Mouse (Mus musculus) adrenal gland, postnatal 14 days (tissue): ENCODE data around the gene Cdipt. TPM values are rescaled to one million over a fixed set of nuclear protein-coding genes. Genes with fewer than 3 reads are reported as not detected.

ENCODE experiments used
- DNase-seq: peaks from one replicate; pipeline ENCODE4 v3.0.0; 2021; ENCODE audit warnings: mixed read lengths
- long read RNA-seq, 2 experiments: library from polyadenylated mRNA; stranded (forward); transcript quantifications; one replicate each; pipeline ENCODE4 v2.0.0; 2021
- total RNA-seq: library from RNA; stranded (reverse); gene quantifications from 2 replicates; pipeline ENCODE4 v1.2.3, GENCODE M21; 2021

The Cdipt gene
- 78.2 and 83.0 TPM in 2 replicates for total RNA-seq
- long read RNA-seq, experiment 1, transcript Cdipt-201 (6 exons, 1,974 nt) = major isoform, 107 of 140 reads
- long read RNA-seq, experiment 1, partial matches to known transcripts = 4 of 140 reads
- long read RNA-seq, experiment 1, other reads (novel, unspliced or antisense) = 27 of 140 reads
- long read RNA-seq, experiment 2, transcript Cdipt-201 (6 exons, 1,974 nt) = major isoform, 90 of 125 reads
- long read RNA-seq, experiment 2, partial matches to known transcripts = 4 of 125 reads
- long read RNA-seq, experiment 2, other reads (novel, unspliced or antisense) = 28 of 125 reads

DNA sequence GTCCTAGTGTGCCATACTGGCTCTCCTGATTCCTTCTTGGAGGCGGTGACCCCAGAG lies at the start of gene Cdipt:
Gene Cdipt, plus strand, starts transcription at position 22 of the 57 bp plus-strand sequence.
- DNase-seq = no peak

DNA sequence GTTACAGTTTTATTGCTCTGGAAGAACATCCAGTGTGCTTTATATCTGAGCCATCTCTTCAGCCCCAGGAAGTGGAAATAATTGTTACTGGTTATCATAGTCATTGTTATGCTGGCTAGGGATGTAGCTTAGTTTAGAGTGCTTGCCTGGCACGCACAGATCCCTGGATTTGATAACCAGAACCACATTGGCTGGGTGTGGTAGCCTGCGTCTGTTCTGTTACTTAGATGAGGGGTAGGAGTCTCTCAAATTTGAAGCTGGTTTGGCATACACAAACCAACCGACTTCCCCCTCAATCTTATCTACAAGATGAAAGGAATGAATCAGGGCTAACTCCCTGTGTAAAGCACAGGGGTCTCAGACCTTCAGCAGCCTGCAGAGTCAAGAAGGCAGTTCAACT lies 49.4 kb upstream of the Cdipt start:
- DNase-seq = no peak

DNA sequence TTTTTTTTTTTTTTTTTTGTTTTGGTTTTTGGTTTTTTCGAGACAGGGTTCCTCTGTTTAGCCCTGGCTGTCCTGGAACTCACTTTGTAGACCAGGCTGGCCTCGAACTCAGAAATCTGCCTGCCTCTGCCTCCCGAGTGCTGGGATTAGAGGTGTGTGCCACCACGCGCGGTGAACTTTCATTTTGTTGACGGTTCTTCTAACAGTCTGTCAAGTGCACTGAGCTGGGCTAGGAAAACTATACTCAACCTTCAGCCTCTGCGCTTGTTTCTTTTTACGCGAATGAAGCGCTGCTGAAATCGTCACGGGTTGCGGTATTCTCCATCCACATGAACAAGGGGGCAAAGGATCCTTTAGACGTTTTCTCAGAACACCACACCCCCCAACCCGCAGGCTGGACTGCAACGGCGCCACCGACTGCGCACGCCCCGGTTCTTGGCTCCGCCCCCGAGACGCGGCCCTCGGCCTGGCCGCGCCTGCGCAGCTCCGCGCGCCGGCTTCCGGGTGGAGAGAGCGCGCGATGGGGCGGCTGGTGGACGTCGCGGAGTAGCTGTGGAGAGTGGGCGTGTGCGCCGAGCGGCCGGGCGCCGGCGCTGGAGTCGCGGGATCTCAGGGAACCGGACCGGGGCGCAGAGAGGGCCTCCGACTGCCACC lies 47.2 kb upstream of the Cdipt start, which contains the start of gene Kctd13:
Gene Kctd13, plus strand, starts transcription at position 496 of the 654 bp plus-strand sequence.
- DNase-seq = peak; percentile 97

DNA sequence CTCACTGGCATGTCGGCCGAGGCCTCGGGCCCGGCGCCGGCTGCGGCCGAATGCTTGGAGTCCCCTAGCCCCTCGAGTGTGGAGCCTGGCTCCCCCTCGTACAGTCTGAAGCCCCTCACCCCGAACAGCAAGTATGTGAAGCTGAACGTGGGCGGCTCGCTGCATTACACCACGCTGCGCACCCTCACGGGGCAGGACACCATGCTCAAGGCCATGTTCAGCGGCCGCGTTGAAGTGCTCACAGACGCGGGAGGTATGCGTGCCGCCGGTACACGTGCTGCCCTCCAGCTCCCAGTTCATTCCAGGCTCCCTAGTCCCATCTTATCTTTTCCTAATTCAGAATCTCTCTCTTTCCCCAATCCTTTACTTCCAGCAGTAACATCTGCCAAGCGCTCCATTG lies 46.7 kb upstream of the Cdipt start:
- peak; percentile 59 for DNase-seq

DNA sequence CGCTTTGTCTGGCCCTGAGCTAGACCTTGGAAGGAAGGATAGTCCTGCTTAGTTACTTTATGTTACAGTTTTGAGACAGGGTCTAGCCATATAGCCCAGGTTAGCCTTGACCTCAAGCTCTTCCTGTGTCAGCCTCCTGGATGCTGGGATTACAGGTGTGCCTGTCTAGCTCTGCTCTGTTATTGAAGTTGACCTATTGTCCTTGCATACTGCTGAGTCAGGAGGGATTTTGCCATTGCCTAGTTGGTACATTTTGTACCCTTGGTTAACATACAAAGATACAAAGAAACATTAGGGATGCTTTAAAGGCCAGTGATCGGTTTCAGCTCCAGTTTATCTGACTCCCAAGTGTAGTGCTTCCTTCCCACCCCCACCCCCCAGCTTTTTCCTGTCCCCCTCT lies 43.1 kb upstream of the Cdipt start:
- DNase-seq = no peak

DNA sequence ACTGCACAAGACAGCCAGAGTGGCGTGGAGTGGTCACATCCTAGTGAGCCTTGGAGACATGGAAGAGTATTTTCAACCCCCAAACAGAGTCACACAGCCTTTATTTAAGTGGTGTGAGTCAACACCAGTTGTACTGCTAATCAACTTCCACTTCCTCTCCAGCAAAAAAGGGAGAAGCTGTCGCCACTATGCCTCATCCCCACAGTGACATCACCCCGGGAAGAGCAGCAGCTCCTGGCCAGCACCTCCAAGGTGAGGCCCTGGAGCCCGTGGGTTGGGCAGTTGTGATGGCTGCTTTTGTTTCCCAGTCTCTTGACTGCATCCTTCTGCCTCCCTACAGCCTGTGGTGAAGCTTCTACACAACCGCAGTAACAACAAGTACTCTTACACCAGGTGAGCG lies 34.5 kb upstream of the Cdipt start:
- no peak for DNase-seq

DNA sequence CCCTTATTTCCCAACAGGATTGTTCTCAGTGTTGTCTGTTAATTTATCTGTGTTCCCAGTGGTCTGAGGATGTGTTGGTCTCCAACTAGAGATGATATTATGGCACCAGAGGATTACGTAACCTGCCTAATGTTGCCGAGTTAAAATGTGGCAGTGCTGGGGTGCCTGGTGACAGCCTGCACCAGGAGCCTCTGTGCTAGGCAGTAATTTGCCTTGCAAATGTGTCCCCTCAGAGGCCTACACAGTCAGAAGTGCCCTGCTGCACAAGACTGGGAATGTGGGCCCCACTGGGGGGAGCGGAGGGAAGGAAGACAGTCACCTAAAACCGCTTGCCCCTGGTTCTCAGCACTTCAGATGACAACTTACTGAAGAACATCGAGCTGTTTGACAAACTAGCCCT lies 33.9 kb upstream of the Cdipt start:
- no peak for DNase-seq

DNA sequence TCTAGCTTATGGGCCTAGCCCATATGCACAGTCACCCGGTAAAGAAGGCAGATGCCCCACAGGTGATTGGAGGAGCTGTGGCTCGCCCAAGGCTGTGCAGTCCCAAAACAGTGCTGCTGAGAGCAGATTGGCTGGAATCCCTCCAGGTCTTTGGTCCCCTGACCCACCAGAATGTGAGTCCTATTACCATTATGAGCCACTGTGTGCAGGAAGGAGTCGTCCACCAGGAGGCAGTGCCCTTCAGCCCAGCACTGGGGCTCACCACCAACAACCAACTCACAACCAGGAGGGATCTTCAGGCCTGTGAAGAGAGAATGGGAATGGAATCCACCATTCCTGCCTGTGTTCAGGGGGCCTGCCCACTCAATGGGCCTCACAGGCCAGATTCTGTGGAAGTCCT lies 29.2 kb upstream of the Cdipt start:
- DNase-seq = peak; percentile 67

DNA sequence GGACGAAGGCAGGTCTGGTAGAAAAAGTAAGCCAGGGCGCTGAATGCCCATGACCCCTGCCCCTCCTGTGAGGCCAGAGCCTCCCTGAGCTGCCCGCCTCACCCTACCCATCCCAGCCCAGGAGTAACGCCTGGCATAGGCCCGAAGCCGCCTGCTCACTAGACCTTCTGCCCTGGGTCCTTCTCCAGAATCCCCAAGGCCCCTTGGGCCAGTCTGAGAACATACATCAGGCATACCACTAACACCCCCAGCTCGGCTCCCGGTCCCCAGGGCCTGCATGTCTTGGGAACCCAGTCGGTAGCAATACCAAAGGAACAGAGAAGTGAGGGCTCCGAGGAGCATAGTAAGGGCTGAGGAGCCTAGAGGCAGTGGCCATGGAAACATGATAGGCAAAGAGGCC lies 27.1 kb upstream of the Cdipt start:
- no peak for DNase-seq

DNA sequence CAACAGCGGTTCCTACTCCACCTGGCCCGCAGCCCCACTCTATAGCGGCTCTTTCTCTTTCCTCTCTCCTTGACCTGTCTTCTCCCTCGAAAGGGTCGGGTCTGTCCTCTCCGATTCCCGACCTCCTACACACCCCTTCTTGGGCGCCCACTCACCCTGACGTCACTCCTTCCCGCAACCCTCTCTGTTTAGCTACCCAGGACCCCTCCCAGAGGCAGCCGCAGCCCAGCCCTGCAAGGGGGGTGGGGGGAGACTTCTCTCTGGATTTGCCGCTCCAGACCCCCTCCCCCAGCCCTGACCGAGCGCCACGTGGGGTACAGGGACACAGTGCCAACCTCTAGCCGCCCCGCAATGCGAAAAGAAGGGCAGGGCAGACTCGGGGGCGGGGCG lies 26.3 kb upstream of the Cdipt start, which contains the start of gene Asphd1:
Gene Asphd1, minus strand, starts transcription at position 180 of the 390 bp plus-strand sequence.
- no peak for DNase-seq

DNA sequence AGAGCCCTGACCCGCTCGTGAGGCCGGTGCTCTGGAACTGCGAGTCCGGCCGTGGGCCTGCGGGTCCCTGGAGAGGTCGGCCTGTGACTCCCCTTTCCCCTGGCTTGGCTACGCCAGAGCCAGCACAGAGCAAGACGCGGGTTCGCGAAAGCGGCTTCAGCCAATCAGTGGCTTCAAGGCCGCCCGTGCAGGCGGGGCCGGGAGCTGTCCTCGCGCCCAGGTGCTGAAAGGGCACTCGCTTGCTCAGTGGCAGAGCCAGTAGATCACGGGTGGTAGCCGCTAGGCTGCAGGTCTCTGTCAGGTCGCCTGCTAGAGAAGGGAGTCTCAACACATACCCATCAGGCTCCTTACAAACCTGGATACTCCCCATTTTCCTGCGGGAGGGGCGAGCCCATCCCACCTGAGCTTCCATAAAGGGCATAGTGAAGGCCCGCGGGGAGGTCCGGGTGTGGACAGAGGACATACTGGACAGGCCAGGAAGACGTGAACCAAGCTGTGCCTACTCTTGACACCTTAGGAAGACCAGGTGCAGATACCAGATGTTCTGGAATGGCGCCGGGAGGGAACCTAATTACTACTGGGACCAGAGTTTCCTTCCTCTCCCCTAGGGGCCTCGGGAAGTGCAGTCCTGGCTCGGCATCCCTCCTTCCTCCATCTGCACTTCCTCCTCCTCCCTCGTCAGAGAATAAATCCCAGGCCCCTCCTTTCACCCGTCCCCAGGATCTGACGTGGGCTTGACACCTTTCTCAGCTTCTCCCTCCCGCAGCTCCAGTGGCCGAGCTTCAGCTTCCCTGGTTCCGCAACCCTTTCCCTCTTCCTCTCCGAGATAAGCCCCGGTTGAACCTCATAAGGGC lies 25.7 kb upstream of the Cdipt start, which contains the start of gene Sez6l2:
Gene Sez6l2, plus strand, starts transcription at position 771 of the 854 bp plus-strand sequence.
- peak; percentile 96 for DNase-seq

DNA sequence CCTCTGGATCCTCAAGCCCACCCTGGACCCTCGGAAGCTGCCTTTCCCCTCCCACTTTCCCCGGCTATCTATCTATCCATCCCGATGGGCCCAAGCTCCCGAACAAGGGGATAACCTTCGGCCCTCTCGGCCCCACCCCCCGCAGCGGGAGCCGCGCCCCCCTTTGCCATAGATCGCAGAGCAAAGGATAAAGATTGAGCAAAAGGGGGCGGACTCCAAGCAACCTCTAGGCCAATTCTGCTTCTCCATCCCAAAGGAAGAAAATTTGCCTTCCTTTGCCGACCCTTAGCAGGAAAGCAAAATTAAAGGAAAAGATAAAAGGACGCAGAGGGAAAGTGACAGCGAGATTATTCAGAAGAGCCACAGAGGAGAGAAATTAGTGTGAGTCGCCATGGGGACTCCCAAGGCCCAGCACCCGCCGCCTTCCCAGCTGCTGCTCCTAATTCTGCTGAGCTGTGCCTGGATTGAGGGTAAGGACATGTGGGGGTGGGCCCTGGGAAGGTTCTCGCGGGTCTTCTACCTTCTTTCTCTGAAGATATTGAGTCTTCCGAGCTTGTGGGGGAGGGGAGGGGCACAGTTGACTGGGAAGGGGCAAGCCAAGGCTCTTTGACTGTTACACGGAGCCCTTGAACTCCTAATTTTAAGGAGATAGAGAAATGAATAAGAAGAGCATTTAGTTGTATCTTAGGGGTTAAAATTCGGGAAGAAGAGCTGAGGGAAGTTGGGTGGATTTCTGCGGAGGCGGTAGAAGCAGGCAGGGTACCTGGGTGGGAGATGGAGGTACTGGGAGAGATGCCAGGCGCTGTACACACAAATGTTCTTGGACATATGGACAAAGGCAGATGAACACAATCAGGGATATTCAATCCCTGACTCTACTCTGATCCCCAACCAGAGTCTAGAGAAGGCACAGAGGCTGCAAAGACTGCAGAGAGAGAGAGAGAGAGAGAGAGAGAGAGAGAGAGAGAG lies 24.8 kb upstream of the Cdipt start:
- no peak for DNase-seq

DNA sequence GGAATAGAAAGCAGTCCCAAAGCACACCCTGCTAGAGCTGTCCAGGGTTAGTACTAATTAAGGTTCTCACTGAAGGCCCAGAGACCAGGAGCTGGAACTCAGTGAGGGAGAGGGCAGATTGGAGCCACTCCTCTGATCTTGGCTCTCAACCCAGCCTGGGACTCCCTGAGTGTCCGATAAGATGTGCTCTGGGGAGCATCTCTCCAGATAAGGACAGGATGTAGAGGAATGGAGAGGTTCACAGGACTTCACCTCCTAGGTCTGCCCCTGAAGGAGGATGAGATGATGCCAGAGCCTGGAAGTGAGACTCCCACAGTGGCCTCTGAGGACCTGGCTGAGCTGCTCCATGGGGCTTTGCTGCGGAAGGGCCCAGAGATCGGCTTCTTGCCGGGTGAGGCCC lies 24.0 kb upstream of the Cdipt start:
- no peak for DNase-seq

DNA sequence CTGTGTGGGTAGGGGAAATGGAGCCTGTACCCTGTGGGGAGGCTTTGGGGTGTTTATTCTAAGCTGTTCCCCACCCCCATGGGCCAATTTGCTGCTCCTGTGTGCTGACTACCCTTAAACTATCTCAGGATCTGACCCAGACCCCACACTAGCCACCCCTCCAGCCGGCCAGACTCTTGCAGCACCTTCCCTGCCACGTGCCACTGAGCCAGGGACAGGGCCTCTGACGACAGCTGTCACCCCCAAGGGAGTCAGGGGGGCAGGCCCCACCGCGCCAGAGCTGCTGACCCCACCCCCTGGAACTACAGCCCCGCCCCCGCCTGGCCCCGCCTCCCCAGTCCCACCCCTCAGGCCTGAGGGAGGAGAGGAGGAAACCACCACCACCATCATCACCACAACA lies 23.1 kb upstream of the Cdipt start:
- no peak for DNase-seq

DNA sequence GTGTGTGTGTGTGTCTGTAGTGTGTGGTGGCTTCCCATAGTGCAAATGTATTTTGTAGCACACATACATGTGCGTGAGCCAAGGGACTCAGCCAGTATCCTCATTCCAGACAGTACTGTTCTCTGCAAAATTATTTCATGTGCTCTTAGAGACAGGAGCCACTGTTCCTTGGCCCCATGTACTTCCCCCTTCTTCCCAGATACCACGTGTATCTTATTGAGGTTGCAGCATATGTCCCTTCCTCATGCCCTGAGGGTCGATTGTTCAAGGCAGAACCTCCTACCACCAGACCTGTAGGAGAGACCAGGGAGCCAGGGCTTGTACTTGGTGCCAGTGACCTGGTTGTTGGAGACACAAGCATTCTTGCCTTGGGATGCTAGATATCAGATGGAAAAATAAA lies 20.6 kb upstream of the Cdipt start:
- no peak for DNase-seq

DNA sequence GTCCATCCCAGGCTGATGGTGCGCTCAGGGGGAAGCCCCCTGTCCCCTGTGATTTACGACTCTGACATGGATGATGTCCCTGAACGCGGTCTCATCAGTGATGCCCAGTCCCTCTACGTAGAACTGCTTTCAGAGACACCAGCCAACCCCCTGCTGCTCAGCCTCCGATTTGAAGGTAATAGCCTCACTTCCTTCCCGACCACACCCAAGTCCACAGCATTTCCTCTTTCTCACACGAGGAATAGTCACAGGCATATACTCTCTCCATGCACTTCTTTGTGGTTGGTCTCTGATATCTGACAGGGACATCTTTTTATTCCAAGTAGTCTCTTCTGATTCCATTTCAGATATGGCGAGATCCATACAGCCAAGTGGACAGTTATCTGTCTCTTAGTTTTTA lies 15.9 kb upstream of the Cdipt start:
- DNase-seq = no peak

DNA sequence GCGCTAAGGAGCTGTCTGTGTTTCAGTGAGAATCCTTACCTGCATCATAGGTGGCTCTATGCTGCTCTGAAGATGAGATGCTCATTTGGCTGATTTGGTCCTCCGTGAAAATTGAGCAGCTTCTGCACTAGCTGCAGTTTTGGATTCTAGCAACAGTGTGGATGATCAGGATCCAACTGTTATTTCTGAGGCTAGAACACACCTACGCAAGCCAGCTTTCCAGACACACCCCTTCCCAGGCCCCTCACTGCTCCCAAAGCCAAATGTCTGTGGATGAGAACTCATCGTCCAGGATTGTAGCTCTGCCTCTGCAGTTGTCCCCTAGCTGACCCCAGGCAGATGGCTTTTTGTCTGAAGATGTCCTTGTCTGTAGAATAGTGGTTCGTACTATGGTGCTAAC lies 14.6 kb upstream of the Cdipt start:
- DNase-seq = no peak

DNA sequence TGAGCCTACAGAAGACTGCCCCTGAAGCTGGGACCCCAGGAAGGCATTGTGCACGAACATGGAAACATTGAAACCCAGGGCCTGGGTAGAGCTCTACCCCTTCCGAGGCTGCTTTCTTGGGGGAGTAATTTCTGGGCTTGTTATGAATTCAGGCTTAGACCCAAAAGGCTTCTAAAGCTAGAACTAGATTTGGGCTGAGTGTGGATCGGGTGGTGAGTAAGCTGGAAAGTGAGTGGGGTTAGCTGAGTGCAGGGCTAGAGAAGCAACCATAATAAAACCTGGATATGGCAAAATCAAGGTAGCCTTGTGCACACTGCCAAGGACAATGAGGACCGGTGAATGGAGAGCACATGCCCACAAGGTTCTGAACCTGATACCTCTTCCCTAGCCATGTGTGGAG lies 13.7 kb upstream of the Cdipt start:
- DNase-seq = no peak

DNA sequence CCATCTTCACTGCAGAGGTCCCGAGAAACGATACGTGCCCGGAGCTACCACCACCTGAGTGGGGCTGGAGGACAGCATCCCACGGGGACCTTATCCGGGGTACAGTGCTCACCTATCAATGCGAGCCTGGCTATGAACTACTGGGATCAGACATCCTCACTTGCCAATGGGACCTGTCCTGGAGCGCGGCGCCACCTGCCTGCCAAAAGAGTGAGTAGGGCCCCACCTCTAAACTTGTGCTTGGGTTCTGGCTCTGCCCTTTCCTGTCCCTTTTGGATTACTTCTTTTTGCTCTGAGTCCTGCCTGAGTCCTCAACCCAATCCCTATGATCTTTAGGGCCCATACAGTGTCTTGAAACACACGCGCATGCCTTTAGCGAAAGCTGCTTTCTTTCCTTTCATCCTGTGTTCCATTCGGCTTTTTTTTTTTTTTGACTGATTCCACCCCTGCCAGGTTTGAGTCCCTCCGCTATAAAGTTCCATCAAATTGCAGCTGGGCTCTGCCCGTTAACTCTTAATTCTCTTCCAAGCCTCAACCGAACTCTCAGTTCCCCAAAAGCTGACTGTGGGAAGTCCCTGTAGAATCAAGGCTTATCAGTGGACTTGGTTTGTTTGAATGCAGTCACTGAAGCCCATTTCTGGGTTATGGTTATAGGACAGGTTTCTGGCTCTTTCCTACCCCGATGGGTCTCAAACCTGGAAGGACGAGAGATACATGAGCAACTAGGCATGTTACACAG lies 12.0 kb upstream of the Cdipt start:
- DNase-seq = peak; percentile 63

DNA sequence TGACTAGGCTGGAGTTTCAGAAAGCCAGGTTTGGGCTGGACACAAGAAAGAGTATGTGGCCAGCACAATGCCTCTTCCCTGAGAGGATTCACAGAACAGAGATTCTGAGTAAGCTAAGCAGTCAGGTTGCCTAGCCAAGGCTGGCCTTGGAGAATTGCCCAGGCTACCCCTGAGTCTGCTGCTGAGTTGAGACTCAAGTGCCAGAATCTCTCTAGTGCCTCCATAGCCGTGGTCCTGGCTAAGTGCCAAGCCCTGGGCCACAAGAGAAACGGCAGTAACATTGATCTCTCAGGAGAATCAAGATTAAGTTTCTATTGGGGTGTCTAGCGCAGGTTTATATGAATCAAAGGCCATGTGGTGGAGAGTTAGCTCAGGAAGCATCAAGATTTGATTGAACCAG lies 10.1 kb upstream of the Cdipt start:
- no peak for DNase-seq

DNA sequence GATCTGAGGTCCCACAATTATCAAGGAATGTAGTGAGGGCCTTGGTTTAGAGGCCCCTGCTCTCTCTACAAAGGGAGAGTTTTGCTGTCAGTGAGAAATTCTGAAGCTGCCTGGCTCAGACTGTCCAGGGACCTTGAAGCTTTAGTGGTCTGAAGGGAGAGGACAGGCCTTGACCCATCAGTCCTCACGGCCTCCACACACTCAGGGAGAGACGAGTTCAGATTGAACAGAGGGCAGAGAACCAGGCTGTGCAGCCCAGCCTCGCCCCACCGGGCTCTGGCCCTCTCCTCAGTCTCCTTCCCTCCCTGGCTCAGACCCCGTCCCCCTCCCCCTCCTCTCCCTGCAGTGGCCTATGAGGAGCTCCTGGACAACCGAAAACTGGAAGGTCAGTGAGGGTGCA lies 8.4 kb upstream of the Cdipt start:
- DNase-seq = peak; percentile 60

DNA sequence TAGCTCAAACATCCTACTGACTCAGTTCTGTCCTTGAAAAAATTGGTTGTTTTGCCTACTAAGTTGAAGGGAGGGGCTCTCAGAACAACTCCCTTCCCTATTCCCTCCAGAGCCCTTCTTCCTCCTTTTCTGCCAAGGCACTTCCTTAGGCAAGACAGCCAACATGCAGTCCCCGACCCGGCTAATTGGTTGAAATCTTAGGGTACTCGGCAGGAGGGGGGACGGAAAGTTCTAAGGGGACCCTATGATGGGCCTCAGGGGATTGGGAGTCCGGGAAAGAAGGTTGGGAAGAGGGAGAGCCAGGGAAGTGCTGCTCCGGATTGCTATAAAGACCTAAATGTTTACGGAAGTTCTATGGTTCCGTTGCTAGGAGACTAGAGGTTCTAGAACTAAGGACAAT lies 221 bp upstream of the Cdipt start:
- peak; percentile 41 for DNase-seq
